Mouse (Mus musculus) liver, embryonic 11.5 days (tissue): ENCODE measurements at regions not wholly inside any gene's neighbourhood (a gene's known extent, or its start where the extent isn't known, plus 50 kb on each side); places are given as distances from the start of the nearest gene placed in this dataset.

Experiments used
- ATAC-seq: fragments of 200-750 bp; cut with Nextera tagmentation; replicated peaks from 2 replicates; pipeline ENCODE4 v1.8.0; 2017; ENCODE audit warnings: moderate number of reproducible peaks, mild to moderate bottlenecking, moderate TSS enrichment, moderate library complexity; ENCODE audit not compliant: low FRiP score
- DNase-seq: peaks from one replicate; pipeline ENCODE4 v3.0.0-alpha.2; 2017; ENCODE audit warnings: low spot score
- H3K27ac ChIP-seq: fragments of 300-500 bp; sonication (generic); 2 replicates; pipeline ENCODE4 v1.5.1; 2014; ENCODE audit warnings: mild to moderate bottlenecking, low read depth, low read length, control low read depth
- H3K27me3 ChIP-seq: fragments of 300-500 bp; sonication (generic); replicated peaks from 2 replicates; pipeline ENCODE4 v1.6.1; 2014; ENCODE audit warnings: low read length, mixed read lengths; ENCODE audit not compliant: control insufficient read depth, insufficient read depth
- H3K36me3 ChIP-seq: fragments of 300-500 bp; sonication (generic); 2 replicates; pipeline ENCODE4 v1.6.1; 2014; ENCODE audit warnings: mild to moderate bottlenecking, low read length, moderate library complexity, mixed read lengths; ENCODE audit not compliant: control insufficient read depth, insufficient read depth
- H3K4me1 ChIP-seq: fragments of 300-500 bp; sonication (generic); replicated peaks from 2 replicates; pipeline ENCODE4 v1.6.1; 2014; ENCODE audit warnings: low read length, mixed read lengths; ENCODE audit not compliant: control insufficient read depth, insufficient read depth
- H3K4me2 ChIP-seq: fragments of 300-500 bp; sonication (generic); 2 replicates; pipeline ENCODE4 v1.6.1; 2014; ENCODE audit warnings: mild to moderate bottlenecking, control low read depth, moderate library complexity
- H3K4me3 ChIP-seq: fragments of 300-500 bp; sonication (generic); 2 replicates; pipeline ENCODE4 v1.5.1; 2014; ENCODE audit warnings: low read depth, low read length, control low read depth
- H3K9ac ChIP-seq: fragments of 300-500 bp; sonication (generic); 2 replicates; pipeline ENCODE4 v1.6.1; 2014; ENCODE audit warnings: low read depth, low read length, control low read depth
- H3K9me3 ChIP-seq: fragments of 300-500 bp; sonication (generic); 2 replicates; pipeline ENCODE4 v1.6.1; 2016; ENCODE audit warnings: low read length, inconsistent platforms, mixed read lengths; ENCODE audit not compliant: control insufficient read depth
- WGBS: fragments of 180-500 bp; shearing (Covaris S2); extraction: QIAGEN DNeasy Blood & Tissue Kit; methylation state at CpG from one replicate; pipeline ENCODE4 v1.1.7; 2014; 5-methylcytosine and 5-hydroxymethylcytosine counted together

DNA sequence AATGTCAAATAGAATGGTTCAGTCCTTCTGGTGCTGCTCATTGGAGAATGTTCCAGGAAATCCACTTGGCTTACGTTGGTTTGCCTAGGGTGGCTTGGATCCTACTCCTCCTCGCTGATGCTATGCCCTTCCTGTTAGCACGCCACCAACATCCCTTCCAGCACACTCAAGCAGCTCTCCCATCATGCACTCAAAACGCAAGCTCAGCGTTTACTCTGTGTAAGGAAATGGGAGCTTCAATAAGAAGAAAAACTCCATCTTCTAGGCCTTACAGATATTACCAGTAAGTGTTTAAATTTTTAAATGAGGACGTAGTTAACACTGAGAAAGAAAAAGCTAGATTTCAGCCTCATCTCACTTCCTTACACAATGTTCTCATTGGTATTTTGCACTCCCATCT is 523.7 kb downstream of the Gpam start:
- WGBS = 85% methylated on average over 6 of the region's 6 CpGs
- Histone ChIP-seq H3K9me3 (no peaks in the 10 kb centered on the region), H3K27me3 (no peaks in the 10 kb centered on the region), H3K36me3 (no peaks in the 10 kb centered on the region), H3K4me3 (no peak overlapping the region), H3K4me2 (no peak overlapping the region), H3K4me1 (no peaks in the 10 kb centered on the region), H3K9ac (no peak overlapping the region), H3K27ac (no peak overlapping the region)
- no peak for ATAC-seq
- DNase-seq = no peak

DNA sequence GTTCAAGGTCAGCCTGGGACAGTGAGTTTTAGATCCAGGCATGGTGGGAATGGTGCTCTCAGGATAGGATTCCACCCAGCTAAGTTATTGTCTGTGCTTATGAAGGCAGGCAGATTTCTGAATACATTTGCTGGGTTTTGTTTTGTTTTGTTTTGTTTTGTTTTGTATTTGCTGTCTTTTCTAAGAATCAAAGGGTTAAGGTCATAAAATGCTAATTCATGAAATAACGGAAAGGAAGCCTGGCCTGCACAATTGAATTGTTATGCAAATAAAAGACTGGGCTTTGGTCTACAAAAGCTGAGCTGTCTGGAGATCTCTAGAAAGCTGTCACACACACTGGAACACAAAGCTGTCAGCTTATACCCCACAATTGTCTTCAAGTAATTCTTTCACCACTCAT is 521.7 kb downstream of the Gpam start:
- Histone ChIP-seq H3K27me3 (no peaks in the 10 kb centered on the region), H3K4me2 (no peak overlapping the region), H3K27ac (no peak overlapping the region), H3K4me3 (no peak overlapping the region), H3K4me1 (no peaks in the 10 kb centered on the region), H3K36me3 (no peaks in the 10 kb centered on the region), H3K9ac (no peak overlapping the region), H3K9me3 (no peaks in the 10 kb centered on the region)
- WGBS = 77% methylated on average over 1 of the region's 1 CpGs
- ATAC-seq (no peak), DNase-seq (no peak)

DNA sequence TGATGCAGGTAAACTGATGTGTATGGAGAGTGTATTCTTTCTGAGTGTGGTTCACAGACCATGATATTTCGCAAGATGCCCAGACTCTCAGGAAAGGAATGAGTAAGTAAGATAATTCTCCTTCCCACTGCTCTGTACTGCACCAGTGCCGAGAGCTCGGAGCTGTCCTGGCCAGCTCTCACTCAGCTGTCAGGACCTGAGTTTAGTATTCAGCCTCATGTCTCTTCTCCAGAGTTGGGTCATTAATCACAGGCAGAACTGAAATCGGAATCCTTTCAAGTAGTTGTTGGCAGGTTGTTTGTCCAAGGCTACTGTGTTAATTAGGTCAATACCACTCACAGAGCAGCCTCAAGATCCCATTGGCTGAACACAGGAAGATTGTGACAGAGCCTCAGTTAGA is 510.1 kb downstream of the Gpam start:
- no peak for ATAC-seq
- 56% methylated on average over 4 of the region's 4 CpGs for WGBS
- Histone ChIP-seq H3K4me3 (no peak overlapping the region), H3K4me2 (no peak overlapping the region), H3K9me3 (no peaks in the 10 kb centered on the region), H3K36me3 (no peaks in the 10 kb centered on the region), H3K4me1 (no peaks in the 10 kb centered on the region), H3K27me3 (no peaks in the 10 kb centered on the region), H3K9ac (no peak overlapping the region), H3K27ac (no peak overlapping the region)
- no peak for DNase-seq
